Mouse (Mus musculus): ENCODE measurements at regions not wholly inside any gene's neighbourhood (a gene's known extent, or its start where the extent isn't known, plus 50 kb on each side); places are given as distances from the start of the nearest gene placed in this dataset.

DNA sequence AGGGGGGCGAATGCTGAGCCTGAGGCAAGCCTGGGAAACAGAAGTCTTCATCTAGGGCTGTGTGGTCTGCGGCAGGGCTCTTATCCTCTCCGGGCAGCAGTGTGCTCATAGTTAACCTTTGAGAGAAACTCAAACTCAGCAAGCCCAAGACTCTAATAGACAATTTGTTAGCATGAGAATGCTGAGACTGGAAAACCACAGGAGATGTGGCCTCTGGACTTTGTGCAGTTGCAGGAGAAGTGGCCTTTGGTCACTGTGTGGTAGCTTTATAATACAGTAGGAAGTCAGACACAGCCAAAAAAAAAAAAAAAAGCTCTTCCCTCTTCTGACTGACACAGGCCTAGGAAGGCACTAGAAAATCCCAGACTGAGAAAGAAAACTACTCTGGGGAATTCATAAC lies 228.2 kb downstream of the Pdcd6ip start:
- H3K9me3 ChIP-seq, result no peaks in the 10 kb centered on the region
- no peak overlapping the region for H3K4me2 ChIP-seq (replicated peaks)
- H3K27ac ChIP-seq, result no peak overlapping the region
- no peak overlapping the region for H3K4me3 ChIP-seq
- WGBS, result 84% methylated on average over 3 of the region's 3 CpGs
- H3K4me1 ChIP-seq, result no peaks in the 10 kb centered on the region
- no peak for ATAC-seq (ENCODE audit: insufficient number of reproducible peaks, insufficient read depth, low FRiP score, low TSS enrichment)
- H3K27me3 ChIP-seq, result no peaks in the 10 kb centered on the region
- no peaks in the 10 kb centered on the region for H3K36me3 ChIP-seq
- no peak overlapping the region for H3K9ac ChIP-seq

DNA sequence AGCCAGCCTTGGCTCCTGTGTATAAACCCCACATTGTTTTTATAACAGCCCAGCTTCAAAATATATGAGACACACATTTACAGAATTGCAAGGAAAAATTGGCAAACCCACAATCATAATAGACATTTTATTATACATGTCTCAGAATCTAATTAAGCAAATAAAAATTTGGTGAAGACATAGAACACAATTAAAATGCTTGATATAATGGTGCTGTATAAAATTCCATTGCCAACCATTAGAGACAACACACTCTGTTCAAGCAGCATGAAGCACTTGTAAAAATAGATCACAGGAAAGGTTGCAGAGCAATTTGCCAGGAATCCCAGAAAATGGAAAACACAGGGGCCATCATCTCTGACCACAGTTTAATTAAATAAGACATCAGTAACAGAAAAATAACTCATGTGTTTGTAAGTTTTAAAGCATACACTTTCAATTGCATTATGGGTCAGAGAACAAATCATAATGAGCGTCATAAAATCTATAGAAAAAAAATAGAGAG lies 229.2 kb downstream of the Pdcd6ip start:
- Histone ChIP-seq H3K4me2 (replicated peaks) (no peak overlapping the region), H3K4me3 (no peak overlapping the region), H3K27me3 (no peaks in the 10 kb centered on the region), H3K27ac (no peak overlapping the region), H3K36me3 (no peaks in the 10 kb centered on the region), H3K4me1 (no peaks in the 10 kb centered on the region), H3K9me3 (no peaks in the 10 kb centered on the region), H3K9ac (no peak overlapping the region)
- no peak for ATAC-seq (ENCODE audit: insufficient number of reproducible peaks, insufficient read depth, low FRiP score, low TSS enrichment)
- 84% methylated on average over 1 of the region's 1 CpGs for WGBS

DNA sequence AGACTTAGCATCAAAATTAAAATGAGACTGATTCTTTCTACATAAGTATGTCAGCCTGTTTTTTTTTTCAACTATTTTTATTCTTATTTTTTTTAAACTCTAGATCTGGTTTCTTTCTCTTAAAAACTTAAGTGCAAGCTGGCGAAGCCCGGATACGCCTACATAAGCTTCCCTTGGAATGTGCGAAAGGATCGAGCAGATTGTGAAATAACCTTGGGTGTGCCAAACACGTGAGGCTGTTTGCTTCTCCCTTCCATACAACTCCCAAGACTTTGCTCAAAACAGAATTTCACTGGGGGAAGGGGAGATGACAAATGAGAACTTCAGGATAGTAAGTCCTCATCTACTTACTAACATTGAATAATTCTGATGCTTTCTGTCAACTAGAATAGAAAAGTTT lies 236.3 kb downstream of the Pdcd6ip start:
- ATAC-seq (ENCODE audit: insufficient number of reproducible peaks, insufficient read depth, low FRiP score, low TSS enrichment), result no peak
- Histone ChIP-seq H3K9me3 (no peaks in the 10 kb centered on the region), H3K4me2 (replicated peaks) (no peak overlapping the region), H3K4me3 (no peak overlapping the region), H3K9ac (no peak overlapping the region), H3K27me3 (no peaks in the 10 kb centered on the region), H3K36me3 (no peaks in the 10 kb centered on the region), H3K4me1 (no peaks in the 10 kb centered on the region), H3K27ac (no peak overlapping the region)
- WGBS, result 92% methylated on average over 6 of the region's 6 CpGs

DNA sequence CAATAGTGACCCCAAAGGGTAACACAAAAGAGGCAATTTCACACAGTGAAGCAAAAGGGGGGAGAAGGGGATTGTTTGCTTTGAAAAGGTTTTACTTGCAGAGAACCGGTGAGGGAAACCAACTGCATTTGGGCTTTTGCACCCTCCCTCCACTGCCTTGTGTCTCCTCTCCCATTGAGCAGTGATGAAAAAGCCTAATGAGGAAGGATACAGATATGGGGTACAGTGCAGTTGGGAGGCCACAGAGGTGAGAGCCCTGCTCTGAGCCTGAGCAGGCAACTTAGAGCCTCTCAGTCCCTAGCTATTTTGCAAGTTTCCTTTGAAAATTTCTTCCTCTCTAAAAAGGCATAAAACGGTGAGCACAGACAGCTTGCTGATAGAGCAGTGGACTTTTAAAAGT lies 245.2 kb downstream of the Pdcd6ip start:
- no peak overlapping the region for H3K27ac ChIP-seq
- H3K4me1 ChIP-seq, result no peaks in the 10 kb centered on the region
- H3K4me2 ChIP-seq (replicated peaks), result no peak overlapping the region
- no peaks in the 10 kb centered on the region for H3K27me3 ChIP-seq
- no peaks in the 10 kb centered on the region for H3K36me3 ChIP-seq
- no peak for ATAC-seq (ENCODE audit: insufficient number of reproducible peaks, insufficient read depth, low FRiP score, low TSS enrichment)
- no peak overlapping the region for H3K9ac ChIP-seq
- H3K9me3 ChIP-seq, result no peaks in the 10 kb centered on the region
- 34% methylated on average over 2 of the region's 2 CpGs for WGBS
- no peak overlapping the region for H3K4me3 ChIP-seq

DNA sequence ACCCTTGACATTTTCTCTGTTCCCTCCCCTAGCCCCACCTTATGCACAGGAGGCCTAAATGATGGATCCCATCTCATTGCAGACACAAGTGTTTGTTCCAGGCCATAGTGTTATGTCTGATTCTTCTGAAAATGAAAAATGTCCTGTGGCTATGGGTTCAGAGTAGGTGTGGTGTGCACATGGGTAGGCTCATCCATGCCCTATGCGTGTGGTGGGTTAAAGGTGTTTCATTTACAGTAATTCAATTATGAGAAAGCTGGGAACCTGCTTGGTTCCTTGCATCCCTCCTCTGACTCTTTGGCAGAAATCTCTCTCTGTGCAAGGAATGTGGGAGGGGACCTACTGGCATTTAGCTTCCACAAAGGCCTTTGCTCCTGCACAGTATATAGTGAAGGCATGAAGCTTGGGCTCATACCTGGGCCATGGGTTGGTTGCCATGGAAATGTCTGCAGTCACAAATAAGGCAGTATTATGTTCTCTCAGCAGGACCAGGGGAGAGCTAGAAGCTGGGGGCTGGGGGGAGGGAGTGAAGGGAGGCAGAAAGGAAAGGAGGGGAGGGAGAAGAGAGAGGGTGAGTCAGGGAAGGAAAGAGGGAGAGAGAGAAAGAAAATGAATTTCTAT lies 245.7 kb downstream of the Pdcd6ip start:
- no peaks in the 10 kb centered on the region for H3K9me3 ChIP-seq

DNA sequence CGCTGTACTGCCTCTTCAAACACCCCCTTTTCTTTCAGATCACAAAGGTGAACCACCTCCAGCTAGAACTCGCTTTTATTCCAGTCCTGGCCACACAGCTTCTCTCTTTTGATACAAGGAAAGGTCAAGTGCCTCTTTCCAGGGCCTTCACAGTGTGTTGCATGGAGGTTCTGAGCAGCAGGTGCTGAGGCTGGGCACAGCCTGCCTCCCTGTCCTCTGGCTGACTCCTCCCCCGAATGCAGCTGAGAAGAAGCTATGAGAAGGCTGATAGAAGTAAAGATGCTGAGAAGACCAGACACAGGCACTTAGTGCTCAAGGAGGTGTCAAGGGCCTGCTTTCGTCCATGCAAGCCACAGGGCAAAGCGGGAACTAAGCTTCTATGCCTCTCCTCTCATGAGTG lies 248.2 kb downstream of the Pdcd6ip start:
- Histone ChIP-seq H3K4me2 (replicated peaks) (no peak overlapping the region), H3K9me3 (no peaks in the 10 kb centered on the region), H3K4me3 (no peak overlapping the region), H3K27me3 (no peaks in the 10 kb centered on the region), H3K9ac (no peak overlapping the region), H3K27ac (no peak overlapping the region), H3K36me3 (no peaks in the 10 kb centered on the region), H3K4me1 (no peaks in the 10 kb centered on the region)
- no peak for ATAC-seq (ENCODE audit: insufficient number of reproducible peaks, insufficient read depth, low FRiP score, low TSS enrichment)
- WGBS, result 74% methylated on average over 5 of the region's 5 CpGs

More for the DNA sequence above, 245.7 kb downstream of the Pdcd6ip start:
- H3K4me2 ChIP-seq (replicated peaks), result no peak overlapping the region
- 78% methylated on average over 1 of the region's 1 CpGs for WGBS
- no peak overlapping the region for H3K4me3 ChIP-seq
- H3K9ac ChIP-seq, result no peak overlapping the region
- H3K36me3 ChIP-seq, result no peaks in the 10 kb centered on the region
- ATAC-seq (ENCODE audit: insufficient number of reproducible peaks, insufficient read depth, low FRiP score, low TSS enrichment), result no peak
- no peaks in the 10 kb centered on the region for H3K4me1 ChIP-seq
- H3K27me3 ChIP-seq, result no peaks in the 10 kb centered on the region
- H3K27ac ChIP-seq, result no peak overlapping the region

DNA sequence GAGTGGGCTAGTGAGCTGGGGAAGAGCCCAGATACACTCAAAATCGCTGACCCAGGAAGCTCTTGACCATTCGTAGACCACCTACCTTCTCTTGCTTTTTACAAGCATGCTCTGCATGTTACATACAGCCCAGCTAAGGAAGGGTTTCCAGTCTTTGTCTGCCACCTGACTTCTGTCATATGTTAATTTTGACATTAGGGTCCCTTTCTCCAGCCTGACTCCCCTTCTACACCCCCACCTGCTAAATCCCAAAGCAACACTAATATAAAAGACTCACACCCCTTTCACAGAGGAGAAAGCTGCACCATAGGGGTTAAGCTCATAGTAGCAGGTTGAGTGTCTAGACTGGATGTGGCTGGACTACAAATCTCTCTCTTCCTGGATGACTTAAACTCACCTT lies 248.8 kb downstream of the Pdcd6ip start:
- Histone ChIP-seq H3K4me2 (replicated peaks) (no peak overlapping the region), H3K36me3 (no peaks in the 10 kb centered on the region), H3K27ac (no peak overlapping the region), H3K4me3 (no peak overlapping the region), H3K4me1 (no peaks in the 10 kb centered on the region), H3K27me3 (no peaks in the 10 kb centered on the region), H3K9me3 (no peaks in the 10 kb centered on the region), H3K9ac (no peak overlapping the region)
- ATAC-seq (ENCODE audit: insufficient number of reproducible peaks, insufficient read depth, low FRiP score, low TSS enrichment), result no peak
- 32% methylated on average over 2 of the region's 2 CpGs for WGBS

DNA sequence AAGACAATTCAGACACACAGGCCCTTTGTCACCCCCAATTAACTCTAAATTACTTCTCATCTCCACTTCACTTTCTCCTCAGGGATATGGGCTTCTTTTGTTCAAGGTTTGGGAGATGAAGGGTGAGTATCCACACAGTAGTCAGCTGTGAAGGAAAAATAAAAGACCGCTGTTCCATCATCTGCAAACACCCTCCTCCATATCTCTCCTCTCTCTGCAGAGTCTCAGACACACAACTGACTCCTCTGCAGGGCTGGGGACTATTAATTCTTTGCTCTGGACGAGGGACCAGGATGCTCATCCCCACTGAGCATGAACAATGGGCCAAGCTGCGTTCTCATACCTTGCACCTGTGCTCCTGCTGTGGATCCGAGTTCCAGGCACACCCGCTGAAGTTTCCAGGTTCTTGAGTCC lies 249.3 kb downstream of the Pdcd6ip start:
- H3K27ac ChIP-seq, result no peak overlapping the region
- no peaks in the 10 kb centered on the region for H3K4me1 ChIP-seq
- H3K27me3 ChIP-seq, result no peaks in the 10 kb centered on the region
- no peaks in the 10 kb centered on the region for H3K9me3 ChIP-seq
- 26% methylated on average over 5 of the region's 5 CpGs for WGBS
- H3K36me3 ChIP-seq, result no peaks in the 10 kb centered on the region
- no peak for ATAC-seq (ENCODE audit: insufficient number of reproducible peaks, insufficient read depth, low FRiP score, low TSS enrichment)
- no peak overlapping the region for H3K4me2 ChIP-seq (replicated peaks)
- H3K9ac ChIP-seq, result no peak overlapping the region
- no peak overlapping the region for H3K4me3 ChIP-seq

DNA sequence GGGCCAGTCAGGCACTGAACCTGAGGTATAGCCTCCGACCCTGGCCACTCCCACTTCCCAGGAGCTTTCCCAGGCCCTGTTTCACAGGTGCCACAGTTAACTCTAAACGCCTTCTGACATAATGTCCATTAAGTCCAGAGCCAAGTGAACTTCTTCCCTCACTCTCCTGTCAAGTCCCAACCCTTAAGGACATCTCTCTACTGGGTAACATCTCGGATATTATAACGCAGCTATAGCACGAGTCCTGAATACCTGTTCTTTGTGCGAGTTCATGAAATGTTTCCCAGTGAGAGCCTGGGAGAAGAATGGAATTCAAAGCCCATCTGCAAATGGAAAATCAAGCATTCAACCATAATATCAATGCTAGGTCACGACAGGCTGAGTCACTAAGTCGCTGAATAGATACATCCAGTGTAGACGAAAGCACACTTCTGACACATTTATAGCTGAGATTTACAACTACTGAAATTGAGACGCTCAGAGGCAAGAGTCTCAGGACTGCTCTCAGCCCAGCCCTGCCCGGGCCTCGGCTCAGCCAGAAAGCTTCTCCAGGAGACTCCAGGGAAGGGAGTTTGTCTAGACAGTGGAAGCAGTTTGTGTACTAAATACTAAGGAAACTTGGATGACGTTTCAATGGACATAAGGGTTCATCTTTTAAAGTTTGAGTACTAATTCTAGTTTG lies 250.7 kb downstream of the Pdcd6ip start:
- Histone ChIP-seq H3K9ac (no peak overlapping the region), H3K36me3 (no peaks in the 10 kb centered on the region), H3K4me2 (replicated peaks) (no peak overlapping the region), H3K4me3 (no peak overlapping the region), H3K27ac (no peak overlapping the region), H3K4me1 (no peaks in the 10 kb centered on the region), H3K27me3 (no peaks in the 10 kb centered on the region), H3K9me3 (no peaks in the 10 kb centered on the region)
- WGBS, result 88% methylated on average over 13 of the region's 13 CpGs
- ATAC-seq (ENCODE audit: insufficient number of reproducible peaks, insufficient read depth, low FRiP score, low TSS enrichment), result no peak

DNA sequence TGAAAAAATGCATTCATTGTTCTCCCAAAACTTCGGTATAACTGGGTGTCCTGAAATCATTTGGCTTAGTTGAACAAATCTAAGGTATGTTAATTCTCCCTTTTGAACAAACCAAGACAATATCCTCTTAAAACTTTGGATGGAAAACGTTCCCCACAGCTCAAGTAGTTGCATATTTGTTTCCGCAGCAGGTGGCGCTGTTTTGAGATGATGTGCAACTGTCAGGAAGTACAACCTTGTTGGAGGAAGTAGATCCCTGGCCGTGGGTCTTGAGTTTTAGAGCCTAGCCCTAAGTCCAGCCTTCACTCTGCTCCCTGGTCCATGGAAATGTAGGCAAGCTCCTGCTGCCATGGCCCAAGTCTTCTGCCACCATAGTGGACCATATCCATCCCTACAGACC lies 252.5 kb downstream of the Pdcd6ip start:
- WGBS, result 86% methylated on average over 5 of the region's 5 CpGs
- Histone ChIP-seq H3K27ac (no peak overlapping the region), H3K27me3 (no peaks in the 10 kb centered on the region), H3K4me2 (replicated peaks) (no peak overlapping the region), H3K9me3 (no peaks in the 10 kb centered on the region), H3K36me3 (no peaks in the 10 kb centered on the region), H3K4me1 (no peaks in the 10 kb centered on the region), H3K4me3 (no peak overlapping the region), H3K9ac (no peak overlapping the region)
- ATAC-seq (ENCODE audit: insufficient number of reproducible peaks, insufficient read depth, low FRiP score, low TSS enrichment), result no peak

DNA sequence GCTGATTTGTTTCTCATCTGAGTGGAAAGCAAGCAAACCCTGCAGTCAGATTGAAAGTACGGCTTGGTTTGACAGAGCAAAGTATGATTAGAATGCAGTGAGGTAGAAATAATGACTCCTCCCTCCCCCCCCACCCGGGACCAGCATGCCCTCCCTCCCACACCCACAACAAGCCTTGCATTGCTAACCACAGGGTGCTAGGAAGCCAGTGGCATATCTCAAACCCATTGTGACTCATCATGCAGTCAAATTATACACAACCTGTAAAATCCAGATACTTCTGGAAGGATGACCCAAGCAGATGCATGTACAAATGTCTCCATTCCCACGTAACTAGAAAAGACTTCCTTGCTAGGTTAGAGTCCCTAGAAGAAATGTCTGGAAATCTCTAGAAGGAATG lies 254.8 kb downstream of the Pdcd6ip start:
- ATAC-seq (ENCODE audit: insufficient number of reproducible peaks, insufficient read depth, low FRiP score, low TSS enrichment), result no peak
- Histone ChIP-seq H3K36me3 (no peaks in the 10 kb centered on the region), H3K4me1 (no peaks in the 10 kb centered on the region), H3K9me3 (no peaks in the 10 kb centered on the region), H3K27me3 (no peaks in the 10 kb centered on the region), H3K4me3 (no peak overlapping the region), H3K4me2 (replicated peaks) (no peak overlapping the region), H3K27ac (no peak overlapping the region), H3K9ac (no peak overlapping the region)
- WGBS, result 74% methylated on average over 3 of the region's 3 CpGs

DNA sequence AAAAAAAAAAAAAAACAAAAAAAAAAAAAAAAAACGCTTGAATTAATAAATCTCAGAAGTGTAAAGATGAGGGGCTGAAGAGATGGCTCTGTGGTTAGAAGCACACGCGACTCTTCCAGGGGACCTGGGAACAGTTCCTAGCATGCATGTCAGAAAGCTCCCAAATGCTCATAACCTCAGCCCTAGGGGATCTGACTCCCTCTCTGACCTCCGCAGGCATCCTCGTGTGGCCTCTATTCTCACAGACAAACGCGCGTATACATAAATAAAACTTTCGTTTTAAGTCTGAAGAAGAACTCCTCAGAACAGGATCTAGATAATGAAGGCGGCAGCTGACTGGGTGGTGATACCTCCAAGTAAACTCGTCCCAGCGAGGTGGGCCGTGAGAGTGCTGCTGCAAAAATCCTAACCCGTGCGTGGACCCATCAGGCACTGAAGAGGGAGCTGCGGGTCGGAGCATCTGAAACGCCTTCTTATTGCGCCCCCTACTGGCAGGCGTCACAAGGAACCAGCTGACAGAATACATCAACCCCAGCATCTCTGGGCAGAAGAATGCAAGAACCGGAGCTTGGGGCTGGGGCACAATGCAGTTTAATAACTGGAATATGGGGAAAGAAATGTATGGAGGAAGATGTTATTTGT lies 266.2 kb downstream of the Pdcd6ip start:
- Histone ChIP-seq H3K4me1 (no peaks in the 10 kb centered on the region), H3K9me3 (no peaks in the 10 kb centered on the region), H3K27me3 (no peaks in the 10 kb centered on the region), H3K36me3 (no peaks in the 10 kb centered on the region), H3K4me2 (replicated peaks) (peak overlapping the region; percentile 50), H3K9ac (no peak overlapping the region), H3K27ac (no peak overlapping the region), H3K4me3 (peak overlapping the region; percentile 24; the same call in 1 of the 2 replicates)
- WGBS, result 7% methylated on average over 21 of the region's 21 CpGs
- ATAC-seq (ENCODE audit: insufficient number of reproducible peaks, insufficient read depth, low FRiP score, low TSS enrichment), result 0 out of 2 replicates have a peak, but pooled peaks have one; percentile 38
